Mouse (Mus musculus) heart, embryonic 11.5 days (tissue): ENCODE measurements around the gene Ccdc60. TPM values are rescaled to one million over a fixed set of nuclear protein-coding genes. Genes with fewer than 3 reads are reported as not detected.

Experiments
- ATAC-seq: fragments of 200-750 bp; cut with Nextera tagmentation; replicated peaks from 2 replicates; pipeline ENCODE4 v1.8.0; 2017; ENCODE audit warnings: moderate library complexity; ENCODE audit not compliant: insufficient number of reproducible peaks, low FRiP score, low TSS enrichment
- H3K27ac ChIP-seq: fragments of 300-500 bp; sonication (generic); 2 replicates; pipeline ENCODE4 v1.5.1; 2014; ENCODE audit warnings: mild to moderate bottlenecking, low read depth, low read length
- H3K27me3 ChIP-seq: fragments of 300-500 bp; sonication (generic); 2 replicates; pipeline ENCODE4 v1.6.1; 2014; ENCODE audit warnings: mild to moderate bottlenecking, low read length, mixed read lengths; ENCODE audit not compliant: control insufficient read depth, insufficient read depth
- H3K36me3 ChIP-seq: fragments of 300-500 bp; sonication (generic); 2 replicates; pipeline ENCODE4 v1.6.1; 2014; ENCODE audit warnings: mild to moderate bottlenecking, low read length, moderate library complexity, mixed read lengths; ENCODE audit not compliant: control insufficient read depth, insufficient read depth
- H3K4me1 ChIP-seq: fragments of 300-500 bp; sonication (generic); 2 replicates; pipeline ENCODE4 v1.6.1; 2014; ENCODE audit warnings: low read length; ENCODE audit not compliant: control insufficient read depth, insufficient read depth
- H3K4me2 ChIP-seq: fragments of 300-500 bp; sonication (generic); 2 replicates; pipeline ENCODE4 v1.6.1; 2014; ENCODE audit warnings: mild to moderate bottlenecking, moderate library complexity
- H3K4me3 ChIP-seq: fragments of 300-500 bp; sonication (generic); 2 replicates; pipeline ENCODE4 v1.5.1; 2014; ENCODE audit warnings: low read depth, low read length
- H3K9ac ChIP-seq: fragments of 300-500 bp; sonication (generic); 2 replicates; pipeline ENCODE4 v1.6.1; 2014; ENCODE audit warnings: mild to moderate bottlenecking, low read depth, low read length, moderate library complexity
- H3K9me3 ChIP-seq: fragments of 300-500 bp; sonication (generic); replicated peaks from 2 replicates; pipeline ENCODE4 v1.6.1; 2016; ENCODE audit warnings: low read length; ENCODE audit not compliant: control insufficient read depth
- WGBS: fragments of 180-500 bp; shearing (Covaris S2); extraction: QIAGEN DNeasy Blood & Tissue Kit; methylation state at CpG from one replicate; pipeline ENCODE4 v1.1.7; 2014; ENCODE audit not compliant: insufficient replicate concordance; 5-methylcytosine and 5-hydroxymethylcytosine counted together
- polyA plus RNA-seq: library from polyadenylated mRNA; unstranded; fragments of >200 nt; fragmentation: Nextera tagmentation; extraction: Ambion mirVana; gene quantifications from 2 replicates; pipeline ENCODE4 v1.2.1, GENCODE M21; 2014

Ccdc60 gene
- 0.93 and 0.94 TPM in 2 replicates for polyA plus RNA-seq

DNA sequence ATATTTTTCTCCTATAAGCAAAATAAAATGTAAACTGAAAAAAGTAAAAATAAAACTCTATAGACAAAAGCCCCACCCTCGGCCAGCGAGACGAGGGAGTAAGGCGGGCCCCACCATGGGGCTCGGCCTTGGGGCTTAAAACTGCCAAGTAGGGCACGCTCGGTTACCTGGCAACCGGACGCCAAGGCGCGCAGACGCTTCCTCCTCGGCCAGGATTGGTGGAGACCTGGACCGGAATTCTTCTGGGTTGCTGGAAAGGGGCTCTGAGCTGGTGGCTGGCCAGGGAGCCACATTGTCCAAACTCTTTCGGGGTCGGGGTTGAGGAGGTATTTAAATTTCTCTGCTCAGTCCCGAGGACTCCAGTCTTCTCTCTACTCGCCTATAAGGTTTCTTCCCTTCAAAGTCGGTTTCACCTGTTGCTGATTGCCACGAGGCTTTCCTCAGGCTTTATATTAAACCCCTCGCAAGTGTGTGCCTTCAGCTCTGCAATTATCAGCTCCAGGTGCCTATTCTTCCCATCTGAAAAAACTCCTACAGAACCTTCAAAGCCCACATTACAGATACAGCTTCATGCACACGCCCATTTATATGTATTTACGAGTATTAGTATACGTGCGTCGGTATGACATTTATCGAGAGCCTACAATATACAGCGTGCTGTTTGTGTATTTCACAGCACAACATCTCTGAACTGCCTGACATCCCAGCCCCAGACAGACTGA is at the start of gene Ccdc60:
TSS of gene Ccdc60 (minus strand) at position 137 of the 722 bp plus-strand sequence.
- ATAC-seq: no peak; the same call in 1 of the 2 replicates
- Histone ChIP-seq H3K4me1 (peaks cover 4% of the 10 kb centered on the region; the same call in 1 of the 2 replicates), H3K9ac (0 out of 2 replicates have a peak within 1 kb of the TSS, but pooled peaks have one; percentile 35), H3K4me2 (peak within 1 kb of the TSS; percentile 64), H3K27me3 (no peaks in the 10 kb centered on the region), H3K4me3 (peak within 1 kb of the TSS; percentile 32), H3K27ac (no peak within 1 kb of the TSS), H3K9me3 (no peaks in the 10 kb centered on the region), H3K36me3 (no peaks in the 10 kb centered on the region)
- WGBS: 6% methylated on average over 28 of the region's 28 CpGs

DNA sequence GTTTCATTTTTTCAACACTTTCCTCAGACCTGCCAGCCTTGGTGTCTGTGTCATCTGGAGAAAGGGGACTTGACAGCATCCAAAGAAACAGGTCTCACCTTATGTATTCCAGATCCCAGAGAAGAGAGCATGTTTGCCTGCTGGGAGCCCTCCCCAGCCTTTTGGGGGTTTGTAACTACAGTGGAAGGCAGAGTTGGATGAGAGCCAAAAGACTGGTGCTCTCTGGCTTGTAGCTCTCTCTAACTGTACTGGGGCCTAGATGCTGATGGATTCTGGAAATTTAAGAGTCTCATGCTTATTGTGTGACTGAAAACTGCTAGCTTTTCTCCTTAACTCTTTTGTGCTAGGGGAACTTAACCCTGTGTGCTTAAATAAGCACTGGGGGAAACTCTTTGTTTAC is 47.4 kb upstream of the Ccdc60 start:
- Histone ChIP-seq H3K4me1 (no peaks in the 10 kb centered on the region), H3K27me3 (no peaks in the 10 kb centered on the region), H3K9me3 (no peaks in the 10 kb centered on the region; the same call in 1 of the 2 replicates), H3K9ac (no peak overlapping the region), H3K36me3 (no peaks in the 10 kb centered on the region), H3K27ac (no peak overlapping the region), H3K4me3 (no peak overlapping the region), H3K4me2 (no peak overlapping the region)
- no peak for ATAC-seq

DNA sequence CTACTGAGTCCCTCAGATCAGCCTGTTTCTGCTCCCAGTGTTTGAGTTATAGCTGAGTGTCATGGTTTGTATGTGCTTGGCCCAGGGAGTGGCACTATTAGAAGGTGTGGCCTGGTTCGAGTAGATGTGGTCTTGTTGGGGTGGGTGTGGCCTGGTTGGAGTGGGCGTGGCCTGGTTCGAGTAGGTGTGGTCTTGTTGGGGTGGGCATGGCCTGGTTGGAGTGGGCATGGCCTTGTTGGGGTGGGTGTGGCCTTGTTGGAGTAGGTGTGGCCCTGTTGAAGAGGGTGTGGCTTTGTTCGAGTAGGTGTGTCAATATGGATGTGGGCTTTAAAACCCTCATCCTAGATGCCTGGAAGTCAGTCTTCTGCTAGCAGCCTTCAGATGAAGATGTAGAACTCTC is 40.1 kb upstream of the Ccdc60 start:
- Histone ChIP-seq H3K36me3 (no peaks in the 10 kb centered on the region), H3K4me2 (no peak overlapping the region), H3K4me3 (no peak overlapping the region), H3K9ac (no peak overlapping the region), H3K4me1 (no peaks in the 10 kb centered on the region), H3K27ac (no peak overlapping the region), H3K27me3 (no peaks in the 10 kb centered on the region), H3K9me3 (no peaks in the 10 kb centered on the region; the same call in 1 of the 2 replicates)
- WGBS: 78% methylated on average over 4 of the region's 4 CpGs
- no peak for ATAC-seq

GRCm38 (mm10) chr5:116323401-116323800 is 34.6 kb upstream of the Ccdc60 start:
- Histone ChIP-seq H3K4me3 (no peak overlapping the region), H3K36me3 (no peaks in the 10 kb centered on the region), H3K27ac (no peak overlapping the region), H3K9me3 (no peaks in the 10 kb centered on the region), H3K4me1 (no peaks in the 10 kb centered on the region), H3K4me2 (no peak overlapping the region), H3K27me3 (peaks cover 2% of the 10 kb centered on the region; the same call in 1 of the 2 replicates), H3K9ac (no peak overlapping the region)
- no peak for ATAC-seq
- WGBS: 70% methylated on average over 5 of the region's 5 CpGs

DNA sequence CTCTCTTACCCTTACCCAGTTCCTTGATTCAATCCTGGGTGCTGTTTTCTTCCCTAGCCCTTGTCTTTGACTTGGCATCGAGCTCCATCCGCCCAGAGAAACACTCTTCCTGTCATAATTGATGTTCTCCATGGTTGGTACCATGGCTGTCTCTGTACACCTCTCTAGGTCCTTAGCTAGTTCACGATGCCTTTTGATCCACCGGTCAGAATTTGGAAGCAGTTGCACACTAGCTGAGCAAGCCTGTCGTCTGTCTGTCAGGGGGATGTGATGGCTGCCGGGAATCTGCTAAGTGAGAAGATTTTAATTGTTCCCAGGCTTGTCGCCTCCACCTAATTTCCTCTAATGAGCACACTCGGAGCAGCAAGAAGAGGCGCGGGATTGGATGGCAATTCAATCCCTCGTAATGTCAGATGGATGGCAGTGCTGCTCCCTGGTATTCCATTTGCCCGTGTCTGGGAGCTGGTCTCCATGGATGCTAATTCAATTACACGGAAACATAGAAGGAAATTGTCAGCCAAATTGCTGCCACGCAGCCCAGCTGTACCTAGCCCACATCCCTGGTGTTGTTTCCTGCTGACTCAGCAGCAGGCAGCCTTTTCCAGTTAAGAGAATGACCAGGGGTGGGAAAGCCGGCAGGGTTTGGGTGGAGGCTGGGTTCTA is 33.7 kb upstream of the Ccdc60 start:
- WGBS: 61% methylated on average over 15 of the region's 15 CpGs

GRCm38 (mm10) chr5:116313711-116314110 is 24.9 kb upstream of the Ccdc60 start:
- Histone ChIP-seq H3K4me1 (peaks cover 3% of the 10 kb centered on the region; the same call in 1 of the 2 replicates), H3K36me3 (no peaks in the 10 kb centered on the region), H3K9ac (no peak overlapping the region), H3K4me3 (no peak overlapping the region), H3K9me3 (no peaks in the 10 kb centered on the region), H3K27me3 (no peaks in the 10 kb centered on the region), H3K27ac (no peak overlapping the region), H3K4me2 (no peak overlapping the region)
- ATAC-seq: no peak
- 87% methylated on average over 8 of the region's 8 CpGs for WGBS

More for the DNA sequence above, 33.7 kb upstream of the Ccdc60 start:
- Histone ChIP-seq H3K36me3 (no peaks in the 10 kb centered on the region), H3K27ac (no peak overlapping the region), H3K9me3 (no peaks in the 10 kb centered on the region), H3K27me3 (peaks cover 2% of the 10 kb centered on the region; the same call in 1 of the 2 replicates), H3K4me2 (no peak overlapping the region), H3K4me3 (no peak overlapping the region), H3K4me1 (no peaks in the 10 kb centered on the region), H3K9ac (no peak overlapping the region)
- no peak for ATAC-seq

- Histone ChIP-seq H3K27ac (no peak overlapping the region), H3K36me3 (no peaks in the 10 kb centered on the region), H3K9ac (no peak overlapping the region), H3K9me3 (no peaks in the 10 kb centered on the region), H3K4me3 (no peak overlapping the region), H3K4me2 (no peak overlapping the region), H3K27me3 (no peaks in the 10 kb centered on the region), H3K4me1 (peaks cover 3% of the 10 kb centered on the region; the same call in 1 of the 2 replicates)
- 64% methylated on average over 15 of the region's 15 CpGs for WGBS
- ATAC-seq: no peak
These were observed 23.4 kb upstream of the Ccdc60 start for GRCm38 (mm10) chr5:116312111-116312737.

- Histone ChIP-seq H3K9me3 (no peaks in the 10 kb centered on the region), H3K27ac (no peak overlapping the region), H3K4me1 (peaks cover 3% of the 10 kb centered on the region; the same call in 1 of the 2 replicates), H3K36me3 (no peaks in the 10 kb centered on the region), H3K4me2 (no peak overlapping the region), H3K4me3 (no peak overlapping the region), H3K9ac (no peak overlapping the region), H3K27me3 (no peaks in the 10 kb centered on the region)
- no peak for ATAC-seq
- WGBS: 86% methylated on average over 6 of the region's 6 CpGs
These were observed 22.9 kb upstream of the Ccdc60 start for GRCm38 (mm10) chr5:116311636-116312035.
